Mouse (Mus musculus) ES-Bruce4 (cell line): ENCODE measurements around the gene 4930404N11Rik. TPM values are rescaled to one million over a fixed set of nuclear protein-coding genes. Genes with fewer than 3 reads are reported as not detected.

Source experiments
- H3K27ac ChIP-seq: 2 replicates; pipeline ENCODE4 v1.5.1; 2012; ENCODE audit warnings: low read length, inconsistent platforms; ENCODE audit not compliant: insufficient read depth
- H3K27me3 ChIP-seq: 2 replicates; pipeline ENCODE4 v1.6.1; 2012; ENCODE audit warnings: mild to moderate bottlenecking, low read length, inconsistent platforms; ENCODE audit not compliant: control insufficient read depth, poor library complexity, insufficient read depth, severe bottlenecking
- H3K36me3 ChIP-seq: 2 replicates; pipeline ENCODE4 v1.6.1; 2012; ENCODE audit warnings: inconsistent platforms, mild to moderate bottlenecking, low read length, moderate library complexity; ENCODE audit not compliant: control insufficient read depth, poor library complexity, insufficient read depth, severe bottlenecking
- H3K4me1 ChIP-seq: one replicate; pipeline ENCODE4 v1.8.1; 2011; ENCODE audit warnings: low read length; ENCODE audit not compliant: control insufficient read depth, insufficient read depth
- H3K4me3 ChIP-seq: 2 replicates; pipeline ENCODE4 v1.5.1; 2011; ENCODE audit warnings: low read depth, mild to moderate bottlenecking, low read length
- H3K9ac ChIP-seq: 2 replicates; pipeline ENCODE4 v1.6.1; 2012; ENCODE audit warnings: low read depth, mild to moderate bottlenecking, inconsistent platforms; ENCODE audit not compliant: poor library complexity, severe bottlenecking
- H3K9me3 ChIP-seq: replicated peaks from 2 replicates; pipeline ENCODE4 v1.6.1; 2012; ENCODE audit warnings: mild to moderate bottlenecking, low read length, inconsistent platforms; ENCODE audit not compliant: control insufficient read depth, poor library complexity, insufficient read depth, severe bottlenecking
- CTCF ChIP-seq: IDR thresholded peaks from one replicate; pipeline ENCODE4 v1.8.1; 2011; ENCODE audit warnings: low read depth, low read length
- EP300 ChIP-seq: IDR thresholded peaks from 2 replicates; pipeline ENCODE4 v1.6.1; 2011; ENCODE audit warnings: low read depth, low read length; ENCODE audit not compliant: insufficient read depth
- POLR2A ChIP-seq: IDR thresholded peaks from one replicate; pipeline ENCODE4 v1.8.1; 2011; ENCODE audit warnings: low read length; ENCODE audit not compliant: insufficient read depth
- polyA plus RNA-seq: library from polyadenylated mRNA; stranded (reverse); fragments of >200 nt; gene quantifications from 2 replicates; pipeline ENCODE4 v1.2.4, GENCODE M21; 2011; ENCODE audit warnings: low read depth; ENCODE audit not compliant: missing spikeins, insufficient read depth, insufficient read length

The 4930404N11Rik gene
- polyA plus RNA-seq, 1 experiment: not detected

DNA sequence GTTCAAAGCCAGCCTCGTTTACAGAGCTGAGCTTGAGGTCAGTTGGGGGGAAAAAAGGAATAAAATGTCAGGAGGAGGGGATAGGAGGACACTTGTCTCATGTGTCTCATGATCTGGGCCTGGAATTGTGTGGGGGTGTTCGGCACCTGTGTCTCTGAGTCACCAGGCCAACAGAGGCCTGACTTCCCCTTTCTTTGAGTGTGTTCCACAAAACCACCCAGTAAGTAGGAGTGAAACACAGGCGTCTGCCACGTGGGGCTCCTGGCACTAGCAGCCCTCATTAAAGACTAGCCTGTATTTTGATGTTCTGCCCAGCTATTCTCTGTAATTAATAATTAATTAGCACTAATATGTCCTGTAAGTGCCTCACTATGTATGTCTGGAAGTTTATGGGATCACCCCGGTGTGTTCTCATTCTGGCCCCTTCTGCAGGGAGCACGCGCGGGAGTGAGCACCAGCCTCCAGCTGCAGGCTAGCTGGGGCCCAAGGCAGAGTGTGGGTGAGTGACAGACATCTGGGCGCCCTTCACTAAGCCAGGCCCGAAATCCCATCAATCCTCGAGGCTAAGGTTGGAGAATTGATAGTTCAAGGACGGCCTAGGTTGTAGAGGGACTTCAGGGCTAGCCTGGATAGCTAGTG lies 9.1 kb downstream of the 4930404N11Rik start:
- Histone ChIP-seq H3K27ac (peak overlapping the region; percentile 81), H3K9ac (peak overlapping the region; percentile 51), H3K4me3 (peak overlapping the region; percentile 38; the same call in 1 of the 2 replicates), H3K9me3 (no peaks in the 10 kb centered on the region), H3K4me1 (peaks cover 6% of the 10 kb centered on the region), H3K27me3 (no peaks in the 10 kb centered on the region), H3K36me3 (no peaks in the 10 kb centered on the region)
- TF ChIP-seq POLR2A: no peak
- TF ChIP-seq CTCF: no peak
- no peak for TF ChIP-seq EP300

DNA sequence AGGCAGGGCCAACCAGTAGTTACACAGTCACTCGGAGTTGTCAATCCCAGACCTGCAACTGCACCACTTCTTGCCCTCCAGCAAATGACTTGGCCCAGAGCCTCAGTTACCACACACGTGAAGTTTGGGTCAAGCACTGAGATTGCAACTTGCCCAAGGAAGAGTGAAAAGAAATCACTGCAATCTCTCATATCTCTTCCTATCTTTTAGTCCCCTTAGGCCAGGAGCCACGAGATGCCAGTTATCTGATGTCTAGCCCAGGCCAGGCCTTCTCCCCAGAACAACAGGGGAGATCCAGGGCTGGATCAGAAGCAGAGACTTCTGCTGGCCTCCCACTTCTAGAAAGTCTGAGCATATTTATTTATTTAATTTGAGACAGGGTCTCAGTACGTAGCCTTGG lies 10.1 kb downstream of the 4930404N11Rik start:
- no peaks in the 10 kb centered on the region for H3K9me3 ChIP-seq
- H3K4me3 ChIP-seq: no peak overlapping the region
- H3K27me3 ChIP-seq: no peaks in the 10 kb centered on the region
- no peaks in the 10 kb centered on the region for H3K36me3 ChIP-seq
- TF ChIP-seq EP300 (no peak), POLR2A (no peak), CTCF (no peak)
- peak overlapping the region; percentile 81 for H3K27ac ChIP-seq
- H3K4me1 ChIP-seq: peaks cover 2% of the 10 kb centered on the region
- H3K9ac ChIP-seq: 0 out of 2 replicates have a peak overlapping the region, but pooled peaks have one; percentile 51

DNA sequence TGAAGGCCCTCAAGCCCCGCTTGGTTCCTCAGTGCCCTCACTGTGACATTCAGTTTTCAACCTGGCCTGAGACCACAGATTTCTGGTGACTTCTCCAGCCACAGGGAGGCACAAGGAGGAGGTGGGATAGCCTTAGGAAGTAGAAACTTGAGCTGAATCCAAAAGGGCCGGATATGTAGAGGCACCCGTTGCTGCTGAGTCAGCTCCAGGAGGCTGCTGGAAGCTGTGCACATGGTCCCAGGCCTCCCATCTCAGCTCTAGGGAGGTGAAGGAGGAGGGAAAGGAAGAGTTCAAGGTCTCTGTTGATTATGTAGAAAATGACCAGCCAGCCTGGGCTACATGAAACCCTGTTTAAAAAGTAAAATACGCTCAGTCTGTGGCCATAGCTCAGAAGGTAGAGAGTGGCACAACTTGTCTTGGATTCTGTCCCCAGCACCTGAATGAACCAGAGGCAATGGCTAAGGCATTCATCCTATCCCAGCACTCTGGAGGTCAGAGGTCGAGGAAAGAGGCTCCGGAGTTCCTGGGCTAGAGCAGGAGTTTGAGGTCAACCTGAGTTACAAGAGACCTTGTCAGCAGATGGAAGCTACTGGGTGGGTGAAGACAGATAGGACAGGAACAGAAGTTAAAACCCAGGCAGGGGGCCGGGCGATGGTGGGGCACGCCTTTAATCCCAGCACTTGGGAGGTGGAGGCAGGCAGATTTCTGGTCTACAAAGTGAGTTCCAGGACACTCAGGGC lies 10.7 kb downstream of the 4930404N11Rik start:
- Histone ChIP-seq H3K4me3 (no peak overlapping the region), H3K9ac (0 out of 2 replicates have a peak overlapping the region, but pooled peaks have one; percentile 51), H3K36me3 (no peaks in the 10 kb centered on the region), H3K27me3 (no peaks in the 10 kb centered on the region), H3K9me3 (no peaks in the 10 kb centered on the region), H3K27ac (peak overlapping the region; percentile 93), H3K4me1 (peaks cover 1% of the 10 kb centered on the region)
- TF ChIP-seq EP300 (peak; percentile 60; the same call in 1 of the 2 replicates), POLR2A (no peak)

DNA sequence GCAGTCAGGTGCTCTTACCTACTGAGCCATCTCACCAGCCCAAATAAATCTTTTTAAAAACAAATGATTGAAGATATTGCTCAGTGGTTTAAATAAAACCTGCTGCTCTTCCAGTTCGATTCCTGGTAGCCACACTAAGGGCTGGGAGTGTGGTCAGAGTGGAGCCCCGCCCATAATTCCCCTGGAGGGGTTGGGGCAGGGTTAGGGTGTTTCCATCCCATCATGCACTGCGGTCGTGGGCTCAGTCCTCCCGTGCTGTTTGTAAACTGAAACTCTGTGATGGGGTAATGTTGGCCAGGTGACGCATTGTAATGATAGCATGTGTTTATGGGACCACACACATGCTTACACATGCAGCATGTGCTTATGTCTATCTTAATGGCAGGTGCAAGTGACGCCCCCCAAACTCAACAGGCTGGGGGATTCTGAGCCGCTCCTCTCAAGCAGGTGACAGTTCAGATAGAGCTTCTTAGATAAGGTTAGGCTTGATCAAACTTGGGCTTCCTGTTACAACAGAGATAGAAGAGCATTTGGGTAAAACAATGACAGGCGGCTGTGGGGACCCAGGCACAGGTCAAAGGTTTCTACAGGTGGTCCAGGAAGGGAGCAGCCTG lies 13.8 kb downstream of the 4930404N11Rik start:
- Histone ChIP-seq H3K9ac (peak overlapping the region; percentile 81), H3K27me3 (no peaks in the 10 kb centered on the region), H3K27ac (peak overlapping the region; percentile 88), H3K9me3 (no peaks in the 10 kb centered on the region), H3K36me3 (0 out of 2 replicates have a peak, but pooled peaks cover 3% of the 10 kb centered on the region), H3K4me1 (peaks cover 4% of the 10 kb centered on the region), H3K4me3 (peak overlapping the region; percentile 80)
- peak; percentile 29 for TF ChIP-seq POLR2A
- 0 out of 2 replicates have a peak, but pooled peaks have one; percentile 12 for TF ChIP-seq EP300
- TF ChIP-seq CTCF: no peak

DNA sequence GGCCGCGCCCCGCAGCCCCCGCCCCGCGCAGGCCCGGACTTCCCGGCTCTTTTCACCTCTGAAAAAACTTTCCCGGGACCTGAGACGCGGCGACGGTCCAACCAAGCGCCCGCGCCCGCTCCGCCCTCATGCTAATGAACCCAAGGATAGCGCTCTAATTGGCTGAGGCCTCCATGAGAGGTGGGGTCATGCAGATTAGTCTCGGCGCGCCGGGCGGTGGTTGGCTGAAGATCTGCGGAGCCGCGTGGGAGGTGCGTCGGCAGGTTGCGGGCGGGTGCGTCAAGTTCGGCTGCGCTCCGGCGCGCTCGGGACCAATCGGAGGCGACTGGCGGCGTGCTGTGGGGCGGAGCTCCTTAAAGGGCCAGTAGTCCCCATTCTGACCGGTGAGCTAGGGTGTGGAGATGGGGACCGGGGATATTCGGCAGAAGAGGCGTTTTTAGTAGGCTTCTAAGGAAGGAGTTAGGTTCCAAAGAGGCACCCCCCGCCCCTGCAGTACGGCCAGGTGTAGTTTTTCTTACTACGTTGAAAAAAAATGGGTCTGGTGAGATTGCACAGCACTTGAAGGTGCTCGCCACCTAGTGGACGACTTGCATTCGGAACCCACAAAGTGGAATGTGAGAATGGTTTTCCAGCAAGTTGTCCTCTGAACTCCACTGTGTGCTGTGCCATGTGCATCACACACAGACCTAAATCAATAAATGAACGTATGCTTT lies 15.1 kb downstream of the 4930404N11Rik start, which contains the start of gene Hmg20b:
Gene Hmg20b (minus strand): TSS at position 130 of the 713 bp plus-strand sequence.
- Histone ChIP-seq H3K4me1 (peaks cover 4% of the 10 kb centered on the region), H3K27ac (peak within 1 kb of the TSS; percentile 88), H3K36me3 (0 out of 2 replicates have a peak, but pooled peaks cover 3% of the 10 kb centered on the region)

More for the DNA sequence above, 15.1 kb downstream of the 4930404N11Rik start, which contains the start of gene Hmg20b:
- Histone ChIP-seq H3K9ac (peak within 1 kb of the TSS; percentile 88), H3K4me3 (peak within 1 kb of the TSS; percentile 98), H3K9me3 (no peaks in the 10 kb centered on the region), H3K27me3 (no peaks in the 10 kb centered on the region)
- TF ChIP-seq POLR2A (no peak), EP300 (0 out of 2 replicates have a peak, but pooled peaks have one; percentile 4), CTCF (peak; percentile 76)
